17 mouse cellular contexts compared by ENCODE assay signal in genomic region chr15:93371838-93372237, GRCm38 (mm10). TPM values are rescaled to one million over a fixed set of nuclear protein-coding genes. Genes with fewer than 3 reads are reported as not detected.
DNase-seq lines count a peak whose midpoint lies in the region; ATAC-seq and TF ChIP-seq lines count a peak whose summit lies in the region.
"Had no signal": no experiment of that assay in that cellular context is flagged by ENCODE, and none has a peak within 500 bp of the region (broad histone marks: within the 10 kb centered on the region; RNA-seq: fewer than 3 reads in every experiment).

No protein-coding gene starts in this region.

- peak; percentile 20; the same call in 1 of the 2 replicates for TF ChIP-seq CTCF in heart, postnatal 0 days (IDR thresholded peaks at IDR 0.05; ENCODE audit: low read depth)
- no peak for TF ChIP-seq CTCF in lung, adult 2 months (IDR thresholded peaks at IDR 0.05; ENCODE audit: insufficient read depth, low read length)
- peak; percentile 38 for TF ChIP-seq CTCF in liver, postnatal 0 days (IDR thresholded peaks at IDR 0.05; ENCODE audit: low read depth)

- DNase-seq in heart, postnatal 0 days (ENCODE audit: low spot score) = no peak
- no peak for DNase-seq in heart, embryonic 10.5 days (ENCODE audit: low spot score)
- peak; percentile 16 for DNase-seq in lung, postnatal 36 days
- no peak for DNase-seq in lung, adult 2 months
- peak; percentile 28 for DNase-seq in adipocyte (ENCODE audit: low spot score)
- DNase-seq in liver, postnatal 0 days = no peak
- no peak for DNase-seq in neural tube, embryonic 10.5 days (ENCODE audit: extremely low spot score, low spot score)
- no peak for DNase-seq in frontal cortex, postnatal 10 days (ENCODE audit: low spot score in 2 of 2)
- DNase-seq: cerebellum, postnatal 36 days; heart, adult 11 months; kidney, adult 2 months; lung, postnatal 4 days; right cerebral cortex, postnatal 14 days had no signal

- no peaks in the 10 kb centered on the region for H3K36me3 ChIP-seq in heart, postnatal 0 days (replicated peaks; ENCODE audit: control insufficient read depth, insufficient read depth, low read length)
- no peaks in the 10 kb centered on the region for H3K36me3 ChIP-seq in heart, embryonic 10.5 days
- H3K36me3 ChIP-seq in liver, postnatal 0 days (replicated peaks; ENCODE audit: insufficient read depth, low read length) = no peaks in the 10 kb centered on the region
- H3K36me3 ChIP-seq: embryonic facial prominence, embryonic 13.5 days; hindbrain, embryonic 13.5 days; limb, embryonic 12.5 days; midbrain, embryonic 12.5 days had no signal

- no peak for TF ChIP-seq EP300 in heart, postnatal 0 days (IDR thresholded peaks at IDR 0.05; ENCODE audit: low read depth)
- TF ChIP-seq EP300 in liver, postnatal 0 days (IDR thresholded peaks at IDR 0.05; ENCODE audit: low read depth) = no peak

- no peaks in the 10 kb centered on the region for H3K27me3 ChIP-seq in heart, postnatal 0 days (ENCODE audit: control insufficient read depth, insufficient read depth, low read length)
- no peaks in the 10 kb centered on the region for H3K27me3 ChIP-seq in heart, embryonic 10.5 days (ENCODE audit: insufficient read depth, poor library complexity, severe bottlenecking)
- no peaks in the 10 kb centered on the region for H3K27me3 ChIP-seq in liver, postnatal 0 days (ENCODE audit: insufficient read depth, low read length)
- H3K27me3 ChIP-seq: embryonic facial prominence, embryonic 13.5 days; hindbrain, embryonic 13.5 days; limb, embryonic 12.5 days; midbrain, embryonic 12.5 days had no signal

- H3K4me1 ChIP-seq in heart, postnatal 0 days (ENCODE audit: control insufficient read depth, insufficient read depth) = no peaks in the 10 kb centered on the region
- H3K4me1 ChIP-seq in heart, embryonic 10.5 days = no peaks in the 10 kb centered on the region
- no peaks in the 10 kb centered on the region for H3K4me1 ChIP-seq in lung, adult 2 months (ENCODE audit: control insufficient read depth, insufficient read depth, low read length)
- no peaks in the 10 kb centered on the region; the same call in 1 of the 2 replicates for H3K4me1 ChIP-seq in liver, postnatal 0 days (ENCODE audit: insufficient read depth)
- H3K4me1 ChIP-seq: embryonic facial prominence, embryonic 13.5 days; hindbrain, embryonic 13.5 days; limb, embryonic 12.5 days; midbrain, embryonic 12.5 days had no signal

- no peaks in the 10 kb centered on the region for H3K9me3 ChIP-seq in heart, postnatal 0 days (replicated peaks; ENCODE audit: control insufficient read depth, low read length)
- no peaks in the 10 kb centered on the region for H3K9me3 ChIP-seq in heart, embryonic 10.5 days
- H3K9me3 ChIP-seq in liver, postnatal 0 days (ENCODE audit: low read length) = no peaks in the 10 kb centered on the region
- H3K9me3 ChIP-seq: embryonic facial prominence, embryonic 13.5 days; hindbrain, embryonic 13.5 days; limb, embryonic 12.5 days; midbrain, embryonic 12.5 days had no signal

- H3K9ac ChIP-seq in heart, postnatal 0 days (replicated peaks; ENCODE audit: low read depth, low read length) = no peak overlapping the region
- no peak overlapping the region for H3K9ac ChIP-seq in liver, postnatal 0 days (replicated peaks)
- H3K9ac ChIP-seq: embryonic facial prominence, embryonic 13.5 days; hindbrain, embryonic 13.5 days; limb, embryonic 12.5 days; midbrain, embryonic 12.5 days had no signal

- no peak for ATAC-seq in heart, postnatal 0 days (ENCODE audit: insufficient read depth, low read depth)
- ATAC-seq in liver, postnatal 0 days = no peak

- H3K27ac ChIP-seq in heart, postnatal 0 days (ENCODE audit: low read depth) = no peak overlapping the region
- H3K27ac ChIP-seq in heart, embryonic 10.5 days = no peak overlapping the region
- no peak overlapping the region for H3K27ac ChIP-seq in liver, postnatal 0 days (ENCODE audit: low read depth)
- H3K27ac ChIP-seq: embryonic facial prominence, embryonic 13.5 days; hindbrain, embryonic 13.5 days; limb, embryonic 12.5 days; midbrain, embryonic 12.5 days had no signal

- WGBS in heart, postnatal 0 days = 85% methylated on average over 2 of the region's 2 CpGs
- 78% methylated on average over 2 of the region's 2 CpGs for WGBS in heart, embryonic 10.5 days
- 82% methylated on average over 2 of the region's 2 CpGs for WGBS in lung, adult 2 months
- WGBS in liver, postnatal 0 days (ENCODE audit: insufficient replicate concordance) = 74% methylated on average over 2 of the region's 2 CpGs

- no peak for TF ChIP-seq POLR2A in lung, adult 2 months (IDR thresholded peaks at IDR 0.05; ENCODE audit: borderline replicate concordance, extremely low read depth, low read depth, low read length)

- no peak overlapping the region for H3K4me2 ChIP-seq in heart, postnatal 0 days (ENCODE audit: low read depth, low read length)
- no peak overlapping the region for H3K4me2 ChIP-seq in liver, postnatal 0 days (ENCODE audit: low read depth, low read length)
- H3K4me2 ChIP-seq: embryonic facial prominence, embryonic 13.5 days; hindbrain, embryonic 13.5 days; limb, embryonic 12.5 days; midbrain, embryonic 12.5 days had no signal

- H3K4me3 ChIP-seq in heart, postnatal 0 days (ENCODE audit: low read depth, low read length) = no peak overlapping the region
- no peak overlapping the region for H3K4me3 ChIP-seq in heart, embryonic 10.5 days
- no peak overlapping the region for H3K4me3 ChIP-seq in lung, adult 2 months (replicated peaks; ENCODE audit: extremely low read depth, low read depth, low read length)
- H3K4me3 ChIP-seq in liver, postnatal 0 days (ENCODE audit: low read depth, low read length) = no peak overlapping the region
- H3K4me3 ChIP-seq: embryonic facial prominence, embryonic 13.5 days; hindbrain, embryonic 13.5 days; limb, embryonic 12.5 days; midbrain, embryonic 12.5 days had no signal

RNA-seq across cellular contexts. Expression of gene Zcrb1, which starts 26.3 kb away (rescaled TPM):
- total RNA-seq in heart, postnatal 0 days (2014; rRNA removed; ENCODE audit: low replicate concordance) = 17.8 and 24.6 TPM in 2 replicates
- 133 and 136 TPM in 2 replicates for polyA plus RNA-seq in heart, postnatal 0 days (2015; fragmentation: Nextera tagmentation; extraction: Ambion mirVana)
- polyA plus RNA-seq in heart, embryonic 10.5 days (2016; fragmentation: Nextera tagmentation; extraction: Ambion mirVana) = 128 and 145 TPM in 2 replicates
- 30.4 and 31.6 TPM in 2 replicates for polyA plus RNA-seq in lung, adult 2 months (2012; rRNA removed)
- 55.1 and 58.8 TPM in 2 replicates for polyA plus RNA-seq in liver, postnatal 0 days (2015; fragmentation: Nextera tagmentation; extraction: Ambion mirVana)

RNA-seq across cellular contexts. Expression of gene Pphln1, which starts 26.3 kb away (rescaled TPM):
- 11.1 and 17.8 TPM in 2 replicates for total RNA-seq in heart, postnatal 0 days (2014; rRNA removed; ENCODE audit: low replicate concordance)
- polyA plus RNA-seq in heart, postnatal 0 days (2015; fragmentation: Nextera tagmentation; extraction: Ambion mirVana) = 21.3 and 22.6 TPM in 2 replicates
- 58.7 and 64.8 TPM in 2 replicates for polyA plus RNA-seq in heart, embryonic 10.5 days (2016; fragmentation: Nextera tagmentation; extraction: Ambion mirVana)
- polyA plus RNA-seq in lung, adult 2 months (2012; rRNA removed) = 12.6 and 21.5 TPM in 2 replicates
- polyA plus RNA-seq in liver, postnatal 0 days (2015; fragmentation: Nextera tagmentation; extraction: Ambion mirVana) = 8.6 and 11.3 TPM in 2 replicates

RNA-seq across cellular contexts. Expression of gene Yaf2, which starts 35.1 kb away (rescaled TPM):
- total RNA-seq in heart, postnatal 0 days (2014; rRNA removed; ENCODE audit: low replicate concordance) = 46.0 and 47.1 TPM in 2 replicates
- 66.3 and 68.5 TPM in 2 replicates for polyA plus RNA-seq in heart, postnatal 0 days (2015; fragmentation: Nextera tagmentation; extraction: Ambion mirVana)
- polyA plus RNA-seq in heart, embryonic 10.5 days (2016; fragmentation: Nextera tagmentation; extraction: Ambion mirVana) = 116 and 127 TPM in 2 replicates
- polyA plus RNA-seq in lung, adult 2 months (2012; rRNA removed) = 25.6 and 27.3 TPM in 2 replicates
- 25.7 and 26.4 TPM in 2 replicates for polyA plus RNA-seq in liver, postnatal 0 days (2015; fragmentation: Nextera tagmentation; extraction: Ambion mirVana)

Comparison
In these comparisons a context has a peak if more than half of its experiments do, and no peak if none do; other contexts are left out.
1. DNase-seq: peak in lung, postnatal 36 days (single experiment) and adipocyte (single experiment); none in heart, postnatal 0 days (single experiment), heart, embryonic 10.5 days (single experiment), lung, adult 2 months (single experiment), liver, postnatal 0 days (single experiment), neural tube, embryonic 10.5 days (single experiment) and frontal cortex, postnatal 10 days (0 of 2).